Mouse (Mus musculus) kidney, postnatal 4 days (tissue): ENCODE measurements around the gene Ssh3.
A peak's percentile ranks its signal among the peaks of the same experiment; 100 is the strongest.

Experiments used
- DNase-seq, 2 experiments: peaks; one replicate each; pipeline ENCODE4 v3.0.0; 2021; ENCODE audit warnings: mixed read lengths in 2 of 2

Ssh3 gene

GRCm38 (mm10) chr19:4240247-4240668 lies 28.7 kb downstream of the Ssh3 start:
- peak in 1 of 2 experiments; percentile 26 for DNase-seq

DNA sequence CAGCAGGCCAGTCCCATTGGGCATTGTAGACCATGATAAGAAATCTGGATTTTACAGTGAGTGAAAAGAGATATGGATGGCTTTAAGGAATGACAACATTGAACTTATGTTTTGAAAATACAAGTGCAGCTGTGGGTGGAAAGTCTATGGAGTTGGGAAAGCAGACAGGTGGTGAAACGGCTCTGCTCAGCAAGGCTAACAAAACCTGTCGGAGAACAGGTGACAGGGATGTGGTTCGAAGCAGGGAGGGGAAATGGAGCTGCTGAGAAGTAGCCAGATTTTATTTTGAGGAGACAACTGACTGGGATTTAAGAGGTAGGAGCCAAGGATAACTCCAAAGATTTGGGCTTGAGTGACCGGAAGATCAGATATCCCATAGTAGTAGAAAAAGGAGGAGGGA lies 34.4 kb downstream of the Ssh3 start:
- no peak for DNase-seq

DNA sequence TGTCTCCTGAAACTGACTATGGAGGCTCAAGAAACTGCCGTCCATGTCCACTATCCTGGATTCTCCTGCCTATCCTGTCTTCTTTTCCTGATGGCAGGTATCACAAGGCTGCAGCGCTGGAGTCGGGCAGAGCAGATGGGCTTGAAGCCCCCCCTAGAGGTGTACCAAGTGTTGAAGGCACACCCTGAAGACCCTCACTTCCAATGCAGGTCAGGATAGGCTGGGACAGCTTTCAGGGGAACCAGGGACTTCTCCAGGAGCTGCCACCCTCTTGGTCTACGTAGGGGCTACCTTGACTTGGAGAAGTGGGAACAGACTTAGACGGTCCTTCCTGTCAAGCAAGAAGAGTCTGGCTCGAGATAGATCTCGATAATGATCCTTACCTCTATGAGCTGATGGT lies 36.3 kb downstream of the Ssh3 start:
- no peak for DNase-seq

DNA sequence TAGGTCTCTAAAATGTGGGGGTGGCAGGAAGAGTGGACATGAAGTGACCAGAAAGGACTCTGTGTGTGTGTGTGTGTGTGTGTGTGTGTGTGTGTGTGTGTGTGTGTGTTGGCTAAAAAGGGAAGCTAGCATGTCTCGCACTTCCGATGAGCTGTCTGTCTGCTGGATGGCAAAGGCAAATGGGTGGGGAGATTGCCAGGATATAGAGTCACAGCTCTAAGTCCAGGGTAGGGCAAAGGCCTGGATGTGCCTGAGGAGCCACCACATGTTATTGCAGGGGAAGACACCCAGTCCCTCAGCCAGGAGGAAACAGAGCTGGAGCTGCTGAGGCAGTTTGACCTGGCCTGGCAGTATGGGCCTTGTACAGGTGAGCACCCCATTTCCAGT lies 36.8 kb downstream of the Ssh3 start:
- DNase-seq = no peak

- DNase-seq = peak; percentile 98 to 99
These were observed 37.5 kb downstream of the Ssh3 start, which contains the start of gene Pold4 for GRCm38 (mm10) chr19:4231253-4232185. Gene Pold4, plus strand, starts transcription at chr19:4231899.

- DNase-seq = peak; percentile 24 to 45
These were observed 38.6 kb downstream of the Ssh3 start for GRCm38 (mm10) chr19:4230415-4230814.

DNA sequence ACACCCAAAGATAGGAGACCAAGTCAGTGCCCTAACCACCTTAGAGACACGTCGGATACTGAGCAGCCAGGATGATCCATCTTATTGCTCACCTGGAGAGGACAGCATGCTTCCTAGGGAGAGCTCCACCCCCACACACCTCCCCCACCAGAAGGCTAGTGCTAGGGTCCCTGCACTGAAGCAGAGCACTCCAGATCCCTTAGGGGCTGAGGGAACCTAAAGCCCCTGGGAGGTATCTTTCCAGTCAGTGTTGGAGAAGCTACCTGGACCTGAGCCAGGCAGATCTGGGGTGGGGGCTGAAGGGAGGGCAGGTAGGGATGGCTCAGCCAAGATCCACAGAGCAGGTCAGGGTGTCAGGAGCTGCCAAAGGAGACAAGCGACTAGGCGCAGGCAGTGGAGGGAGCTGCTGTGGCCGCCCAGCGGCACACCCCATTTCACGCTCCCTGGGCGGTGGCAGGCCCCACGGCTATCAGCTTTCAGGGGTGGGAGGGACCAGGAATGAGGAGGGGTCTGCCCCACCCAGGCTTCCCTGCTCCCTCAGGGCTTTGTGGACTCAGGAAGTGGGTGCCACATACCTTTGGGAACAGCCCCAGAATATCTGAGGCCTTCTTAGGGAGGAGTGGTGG lies 39.4 kb downstream of the Ssh3 start:
- DNase-seq = peak; percentile 54 to 60

DNA sequence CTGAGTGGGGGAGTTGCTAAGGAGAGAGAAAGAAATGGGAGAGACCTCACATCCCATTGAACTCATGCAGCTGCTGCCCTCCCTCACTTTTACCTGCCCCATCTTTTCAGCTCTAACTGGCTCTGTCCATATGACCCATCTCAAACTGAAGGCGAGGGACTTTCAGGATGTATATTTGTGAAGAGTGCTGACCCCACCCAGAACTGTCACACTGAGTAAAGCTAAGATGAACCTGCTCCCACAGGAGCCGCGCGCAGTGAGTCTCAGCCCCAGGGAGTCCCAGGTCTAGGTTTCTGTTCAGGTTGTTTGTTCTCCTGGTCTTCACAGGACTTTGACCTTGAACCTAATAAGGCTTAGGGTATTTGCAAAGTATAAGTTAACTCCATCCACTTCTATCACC lies 40.1 kb downstream of the Ssh3 start:
- DNase-seq = no peak

- DNase-seq = peak; percentile 79 to 84
These were observed 40.9 kb downstream of the Ssh3 start for GRCm38 (mm10) chr19:4227894-4228678.

DNA sequence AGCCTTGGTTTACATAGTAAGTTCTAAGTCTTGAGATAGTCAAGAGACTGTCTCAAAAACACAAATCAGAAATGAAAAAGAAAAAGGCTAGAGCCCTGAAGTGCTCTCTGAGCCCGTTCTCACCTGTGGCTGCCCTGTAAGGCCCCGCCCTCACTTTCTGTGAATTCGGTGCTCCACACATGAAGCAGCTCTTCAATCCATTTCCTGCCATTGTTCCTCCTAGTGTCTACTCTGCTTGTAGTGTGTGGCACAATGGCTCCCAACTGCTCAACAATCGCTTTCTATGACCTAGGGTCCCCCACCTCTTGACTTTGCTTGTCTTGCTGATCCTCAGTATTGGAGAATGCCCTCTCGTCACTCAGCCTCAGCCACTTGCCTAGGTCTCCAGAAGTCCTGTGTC lies 41.5 kb downstream of the Ssh3 start:
- DNase-seq = no peak

DNA sequence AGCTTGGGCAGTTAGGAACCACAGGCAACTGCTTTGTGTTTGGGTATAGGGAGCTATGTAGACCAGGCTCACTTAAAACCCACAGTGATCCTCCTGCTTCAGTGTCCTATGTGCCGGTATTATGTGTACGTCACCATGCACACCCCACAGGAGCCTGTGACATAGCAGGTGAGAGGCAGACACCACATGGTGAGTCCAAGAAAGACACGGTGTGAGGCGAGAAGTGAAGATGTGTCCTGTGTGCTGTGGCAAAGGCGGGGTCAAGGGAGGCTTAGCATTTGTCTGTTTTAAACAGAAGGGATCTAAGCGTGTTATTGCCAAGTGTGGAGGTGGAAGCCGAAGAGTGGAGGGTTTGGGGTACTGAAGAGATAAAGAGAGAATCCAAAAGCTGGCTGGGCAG lies 42.2 kb downstream of the Ssh3 start:
- DNase-seq = no peak

DNA sequence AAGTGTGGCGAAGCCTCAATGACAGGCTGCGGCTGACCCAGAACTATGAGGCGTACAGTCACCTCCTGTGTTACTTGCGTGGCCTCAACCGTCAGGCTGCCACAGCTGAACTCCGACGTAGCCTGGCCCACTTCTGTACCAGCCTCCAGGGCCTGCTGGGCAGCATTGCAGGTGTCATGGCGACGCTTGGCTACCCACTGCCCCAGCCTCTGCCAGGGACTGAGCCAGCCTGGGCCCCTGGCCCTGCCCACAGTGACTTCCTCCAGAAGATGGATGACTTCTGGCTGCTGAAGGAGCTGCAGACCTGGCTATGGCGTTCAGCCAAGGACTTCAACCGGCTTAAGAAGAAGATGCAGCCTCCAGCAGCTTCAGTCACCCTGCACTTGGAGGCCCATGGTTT lies 46.8 kb downstream of the Ssh3 start:
- DNase-seq = peak; percentile 58 to 77

GRCm38 (mm10) chr19:4220957-4221743 lies 47.8 kb downstream of the Ssh3 start:
- peak; percentile 60 to 74 for DNase-seq

DNA sequence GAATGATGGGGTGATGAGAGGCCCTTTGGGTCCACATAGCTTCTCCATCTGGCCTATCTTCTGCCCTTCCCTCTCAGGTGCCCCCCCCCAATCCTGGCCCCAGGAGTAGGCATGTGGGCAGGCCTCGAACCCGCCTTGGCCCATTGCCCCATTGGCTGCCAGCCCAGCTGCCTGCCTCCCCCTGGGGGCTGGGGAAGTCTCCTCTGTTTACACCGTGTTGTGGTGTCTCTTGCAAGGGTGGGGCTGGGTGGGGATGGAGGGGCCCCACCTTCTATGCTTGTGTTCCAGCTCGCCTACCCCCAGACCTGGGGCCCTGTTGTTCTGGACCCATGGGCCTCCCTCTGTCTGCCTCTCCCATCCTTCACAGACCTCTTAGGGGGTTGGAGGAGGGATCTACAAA lies 48.6 kb downstream of the Ssh3 start:
- DNase-seq = peak; percentile 31 to 44

GRCm38 (mm10) chr19:4219943-4220342 lies 49.0 kb downstream of the Ssh3 start:
- DNase-seq = no peak

GRCm38 (mm10) chr19:4218784-4219183 lies 50.2 kb downstream of the Ssh3 start:
- DNase-seq = no peak

- no peak for DNase-seq
These were observed 50.7 kb downstream of the Ssh3 start for GRCm38 (mm10) chr19:4218293-4218692.

- DNase-seq = no peak
These were observed 51.1 kb downstream of the Ssh3 start for GRCm38 (mm10) chr19:4217855-4218254.

- DNase-seq = peak in 1 of 2 experiments; percentile 21
These were observed 51.8 kb downstream of the Ssh3 start for GRCm38 (mm10) chr19:4217140-4217539.

- DNase-seq = peak; percentile 73 to 82
These were observed 52.8 kb downstream of the Ssh3 start for GRCm38 (mm10) chr19:4216041-4216685.

GRCm38 (mm10) chr19:4215451-4215840 lies 53.5 kb downstream of the Ssh3 start:
- DNase-seq = peak in 1 of 2 experiments; percentile 48
